Mouse (Mus musculus): ENCODE measurements around the gene Gh. TPM values are rescaled to one million over a fixed set of nuclear protein-coding genes. Genes with fewer than 3 reads are reported as not detected.

Gh gene
- polyA plus RNA-seq, 1 experiment from 2014 or later = not detected

- Histone ChIP-seq H3K27me3 (ENCODE audit: control insufficient read depth, insufficient read depth, low read length) (no peaks in the 10 kb centered on the region), H3K4me3 (ENCODE audit: low read depth, low read length) (no peak overlapping the region), H3K27ac (ENCODE audit: low read depth, low read length) (no peak overlapping the region), H3K9me3 (ENCODE audit: control insufficient read depth, low read length) (no peaks in the 10 kb centered on the region), H3K9ac (ENCODE audit: low read depth, low read length) (no peak overlapping the region), H3K4me2 (replicated peaks; ENCODE audit: low read depth, low read length) (no peak overlapping the region), H3K36me3 (ENCODE audit: control insufficient read depth, insufficient read depth, low read length) (no peaks in the 10 kb centered on the region), H3K4me1 (replicated peaks; ENCODE audit: control insufficient read depth, insufficient read depth, low read length) (no peaks in the 10 kb centered on the region)
- WGBS = 77% methylated on average over 4 of the region's 4 CpGs
- DNase-seq (ENCODE audit: low spot score) = no peak
- ATAC-seq (ENCODE audit: low FRiP score) = no peak
Observed at GRCm38 (mm10) chr11:106283371-106283770, 18.3 kb downstream of the Gh start.

GRCm38 (mm10) chr11:106282452-106282851 is 19.2 kb downstream of the Gh start:
- no peak overlapping the region for H3K4me2 ChIP-seq (replicated peaks; ENCODE audit: low read depth, low read length)
- no peaks in the 10 kb centered on the region for H3K4me1 ChIP-seq (replicated peaks; ENCODE audit: control insufficient read depth, insufficient read depth, low read length)
- H3K27me3 ChIP-seq (ENCODE audit: control insufficient read depth, insufficient read depth, low read length) = no peaks in the 10 kb centered on the region
- no peak overlapping the region for H3K27ac ChIP-seq (ENCODE audit: low read depth, low read length)
- DNase-seq (ENCODE audit: low spot score) (no peak), ATAC-seq (ENCODE audit: low FRiP score) (no peak)
- 84% methylated on average over 6 of the region's 6 CpGs for WGBS
- no peak overlapping the region for H3K9ac ChIP-seq (ENCODE audit: low read depth, low read length)
- no peaks in the 10 kb centered on the region for H3K36me3 ChIP-seq (ENCODE audit: control insufficient read depth, insufficient read depth, low read length)
- H3K4me3 ChIP-seq (ENCODE audit: low read depth, low read length) = no peak overlapping the region
- no peaks in the 10 kb centered on the region for H3K9me3 ChIP-seq (ENCODE audit: control insufficient read depth, low read length)

- 10% methylated on average over 25 of the region's 25 CpGs for WGBS
Observed at GRCm38 (mm10) chr11:106276454-106276853, 25.2 kb downstream of the Gh start, which contains the start of gene Tcam1. TSS of gene Tcam1 (plus strand) at chr11:106276672.

GRCm38 (mm10) chr11:106274971-106275411 is 26.7 kb downstream of the Gh start:
- no peak overlapping the region for H3K4me2 ChIP-seq (replicated peaks; ENCODE audit: low read depth, low read length)
- ATAC-seq (ENCODE audit: low FRiP score) (no peak), DNase-seq (ENCODE audit: low spot score) (peak; percentile 32)
- H3K27ac ChIP-seq (ENCODE audit: low read depth, low read length) = no peak overlapping the region
- H3K36me3 ChIP-seq (ENCODE audit: control insufficient read depth, insufficient read depth, low read length) = no peaks in the 10 kb centered on the region
- no peak overlapping the region for H3K9ac ChIP-seq (ENCODE audit: low read depth, low read length)
- WGBS = 89% methylated on average over 7 of the region's 7 CpGs
- peaks cover 9% of the 10 kb centered on the region for H3K4me1 ChIP-seq (replicated peaks; ENCODE audit: control insufficient read depth, insufficient read depth, low read length)
- no peaks in the 10 kb centered on the region for H3K27me3 ChIP-seq (ENCODE audit: control insufficient read depth, insufficient read depth, low read length)
- no peaks in the 10 kb centered on the region for H3K9me3 ChIP-seq (ENCODE audit: control insufficient read depth, low read length)
- no peak overlapping the region for H3K4me3 ChIP-seq (ENCODE audit: low read depth, low read length)

More at GRCm38 (mm10) chr11:106276454-106276853, 25.2 kb downstream of the Gh start, which contains the start of gene Tcam1:
- 0 out of 2 replicates have a peak within 1 kb of the TSS, but pooled peaks have one; percentile 2 for H3K4me2 ChIP-seq (replicated peaks; ENCODE audit: low read depth, low read length)
- H3K27ac ChIP-seq (ENCODE audit: low read depth, low read length) = no peak within 1 kb of the TSS
- no peaks in the 10 kb centered on the region for H3K27me3 ChIP-seq (ENCODE audit: control insufficient read depth, insufficient read depth, low read length)
- H3K4me1 ChIP-seq (replicated peaks; ENCODE audit: control insufficient read depth, insufficient read depth, low read length) = peaks cover 2% of the 10 kb centered on the region; the same call in 1 of the 2 replicates
- H3K9ac ChIP-seq (ENCODE audit: low read depth, low read length) = no peak within 1 kb of the TSS
- peak; percentile 20; the same call in 1 of the 2 replicates for ATAC-seq (ENCODE audit: low FRiP score)
- peak; percentile 97 for DNase-seq (ENCODE audit: low spot score)
- H3K4me3 ChIP-seq (ENCODE audit: low read depth, low read length) = no peak within 1 kb of the TSS
- no peaks in the 10 kb centered on the region for H3K9me3 ChIP-seq (ENCODE audit: control insufficient read depth, low read length)
- no peaks in the 10 kb centered on the region for H3K36me3 ChIP-seq (ENCODE audit: control insufficient read depth, insufficient read depth, low read length)

GRCm38 (mm10) chr11:106274374-106274773 is 27.3 kb downstream of the Gh start:
- H3K9ac ChIP-seq (ENCODE audit: low read depth, low read length) = no peak overlapping the region
- no peaks in the 10 kb centered on the region for H3K36me3 ChIP-seq (ENCODE audit: control insufficient read depth, insufficient read depth, low read length)
- H3K27me3 ChIP-seq (ENCODE audit: control insufficient read depth, insufficient read depth, low read length) = no peaks in the 10 kb centered on the region
- no peaks in the 10 kb centered on the region for H3K9me3 ChIP-seq (ENCODE audit: control insufficient read depth, low read length)
- WGBS = 81% methylated on average over 1 of the region's 1 CpGs
- no peak overlapping the region for H3K4me3 ChIP-seq (ENCODE audit: low read depth, low read length)
- ATAC-seq (ENCODE audit: low FRiP score) (no peak), DNase-seq (ENCODE audit: low spot score) (no peak)
- H3K27ac ChIP-seq (ENCODE audit: low read depth, low read length) = no peak overlapping the region
- no peak overlapping the region for H3K4me2 ChIP-seq (replicated peaks; ENCODE audit: low read depth, low read length)
- H3K4me1 ChIP-seq (replicated peaks; ENCODE audit: control insufficient read depth, insufficient read depth, low read length) = peaks cover 9% of the 10 kb centered on the region

GRCm38 (mm10) chr11:106273811-106274210 is 27.9 kb downstream of the Gh start:
- DNase-seq (ENCODE audit: low spot score) (no peak), ATAC-seq (ENCODE audit: low FRiP score) (no peak)
- no peak overlapping the region for H3K27ac ChIP-seq (ENCODE audit: low read depth, low read length)
- no peaks in the 10 kb centered on the region for H3K36me3 ChIP-seq (ENCODE audit: control insufficient read depth, insufficient read depth, low read length)
- H3K9ac ChIP-seq (ENCODE audit: low read depth, low read length) = no peak overlapping the region
- no peak overlapping the region for H3K4me3 ChIP-seq (ENCODE audit: low read depth, low read length)
- no peaks in the 10 kb centered on the region for H3K27me3 ChIP-seq (ENCODE audit: control insufficient read depth, insufficient read depth, low read length)
- peaks cover 14% of the 10 kb centered on the region for H3K4me1 ChIP-seq (replicated peaks; ENCODE audit: control insufficient read depth, insufficient read depth, low read length)
- 95% methylated on average over 6 of the region's 6 CpGs for WGBS
- H3K9me3 ChIP-seq (ENCODE audit: control insufficient read depth, low read length) = no peaks in the 10 kb centered on the region
- H3K4me2 ChIP-seq (replicated peaks; ENCODE audit: low read depth, low read length) = no peak overlapping the region

- Histone ChIP-seq H3K36me3 (ENCODE audit: control insufficient read depth, insufficient read depth, low read length) (no peaks in the 10 kb centered on the region), H3K27ac (ENCODE audit: low read depth, low read length) (peak overlapping the region; percentile 92), H3K4me1 (replicated peaks; ENCODE audit: control insufficient read depth, insufficient read depth, low read length) (peaks cover 17% of the 10 kb centered on the region), H3K4me2 (replicated peaks; ENCODE audit: low read depth, low read length) (peak overlapping the region; percentile 46), H3K4me3 (ENCODE audit: low read depth, low read length) (peak overlapping the region; percentile 99), H3K9me3 (ENCODE audit: control insufficient read depth, low read length) (no peaks in the 10 kb centered on the region), H3K9ac (ENCODE audit: low read depth, low read length) (peak overlapping the region; percentile 49; the same call in 1 of the 2 replicates), H3K27me3 (ENCODE audit: control insufficient read depth, insufficient read depth, low read length) (no peaks in the 10 kb centered on the region)
- no peak for DNase-seq (ENCODE audit: low spot score)
- WGBS = 23% methylated on average over 16 of the region's 16 CpGs
- ATAC-seq (ENCODE audit: low FRiP score) = peak; percentile 26
Observed at GRCm38 (mm10) chr11:106273311-106273684, 28.4 kb downstream of the Gh start.

GRCm38 (mm10) chr11:106272644-106273310 is 28.9 kb downstream of the Gh start, which contains the start of gene Smarcd2:
TSS of gene Smarcd2 (minus strand) at chr11:106272972.
- H3K27ac ChIP-seq (ENCODE audit: low read depth, low read length) = peak within 1 kb of the TSS; percentile 92
- peak within 1 kb of the TSS; percentile 77 for H3K4me2 ChIP-seq (replicated peaks; ENCODE audit: low read depth, low read length)
- no peaks in the 10 kb centered on the region for H3K27me3 ChIP-seq (ENCODE audit: control insufficient read depth, insufficient read depth, low read length)
- DNase-seq (ENCODE audit: low spot score) (peak; percentile 99), ATAC-seq (ENCODE audit: low FRiP score) (peak; percentile 94)
- peaks cover 17% of the 10 kb centered on the region for H3K4me1 ChIP-seq (replicated peaks; ENCODE audit: control insufficient read depth, insufficient read depth, low read length)
- no peaks in the 10 kb centered on the region for H3K9me3 ChIP-seq (ENCODE audit: control insufficient read depth, low read length)
- under 1% methylated on average over 57 of the region's 72 CpGs for WGBS
- H3K9ac ChIP-seq (ENCODE audit: low read depth, low read length) = peak within 1 kb of the TSS; percentile 97
- no peaks in the 10 kb centered on the region for H3K36me3 ChIP-seq (ENCODE audit: control insufficient read depth, insufficient read depth, low read length)
- H3K4me3 ChIP-seq (ENCODE audit: low read depth, low read length) = peak within 1 kb of the TSS; percentile 99

Measured in hindbrain, embryonic 11.5 days (tissue).